Mouse (Mus musculus): ENCODE data around the gene Plg. TPM values are rescaled to one million over a fixed set of nuclear protein-coding genes. Genes with fewer than 3 reads are reported as not detected.

The Plg gene
- polyA plus RNA-seq, 1 experiment from 2014 or later: not detected

Other genes starting within 250 kb of the Plg start
- gene Map3k4, start 59.8 kb upstream of the Plg start, polyA plus RNA-seq (2015; fragmentation: Nextera tagmentation; extraction: Ambion mirVana): 41.1 and 45.8 TPM in 2 replicates
- 0.66 and 0.87 TPM in 2 replicates for gene Slc22a3, start 129.1 kb downstream of the Plg start, polyA plus RNA-seq (2015; fragmentation: Nextera tagmentation; extraction: Ambion mirVana)
- 0.53 and 0.76 TPM in 2 replicates for gene Slc22a2, start 205.5 kb downstream of the Plg start, polyA plus RNA-seq (2015; fragmentation: Nextera tagmentation; extraction: Ambion mirVana)